Mouse (Mus musculus) neural tube, embryonic 12.5 days (tissue): Measurements from ENCODE around the gene Swt1. TPM values are rescaled to one million over a fixed set of nuclear protein-coding genes. Genes with fewer than 3 reads are reported as not detected.
A peak's percentile ranks its signal among the peaks of the same experiment; 100 is the strongest.

Experiments used
- ATAC-seq: fragments of 200-750 bp; cut with Nextera tagmentation; 2 replicates; pipeline ENCODE4 v1.8.0; 2017; ENCODE audit warnings: low read depth, mild to moderate bottlenecking, moderate TSS enrichment, moderate library complexity; ENCODE audit not compliant: low FRiP score
- H3K27ac ChIP-seq: fragments of 300-500 bp; sonication (generic); 2 replicates; pipeline ENCODE4 v1.5.1; 2016
- H3K27me3 ChIP-seq: fragments of 300-500 bp; sonication (generic); replicated peaks from 2 replicates; pipeline ENCODE4 v1.6.1; 2016; ENCODE audit warnings: mild to moderate bottlenecking
- H3K36me3 ChIP-seq: fragments of 300-500 bp; sonication (generic); 2 replicates; pipeline ENCODE4 v1.6.1; 2016; ENCODE audit warnings: mild to moderate bottlenecking
- H3K4me1 ChIP-seq: fragments of 300-500 bp; sonication (generic); 2 replicates; pipeline ENCODE4 v1.6.1; 2016
- H3K4me2 ChIP-seq: fragments of 300-500 bp; sonication (generic); replicated peaks from 2 replicates; pipeline ENCODE4 v1.6.1; 2016; ENCODE audit warnings: mild to moderate bottlenecking
- H3K4me3 ChIP-seq: fragments of 300-500 bp; sonication (generic); 2 replicates; pipeline ENCODE4 v1.5.1; 2016
- H3K9ac ChIP-seq: fragments of 300-500 bp; sonication (generic); 2 replicates; pipeline ENCODE4 v1.6.1; 2016; ENCODE audit warnings: mild to moderate bottlenecking
- H3K9me3 ChIP-seq: fragments of 300-500 bp; sonication (generic); 2 replicates; pipeline ENCODE4 v1.6.1; 2016; ENCODE audit warnings: mild to moderate bottlenecking
- WGBS: fragments of 180-500 bp; shearing (Covaris S2); methylation state at CpG from one replicate; pipeline ENCODE4 v1.1.7; 2016; 5-methylcytosine and 5-hydroxymethylcytosine counted together
- polyA plus RNA-seq: library from polyadenylated mRNA; unstranded; fragments of >200 nt; fragmentation: Nextera tagmentation; extraction: Ambion mirVana; gene quantifications from 2 replicates; pipeline ENCODE4 v1.2.1, GENCODE M21; 2016

The Swt1 gene
- polyA plus RNA-seq, 1 experiment from 2014 or later: 26.9 TPM

DNA sequence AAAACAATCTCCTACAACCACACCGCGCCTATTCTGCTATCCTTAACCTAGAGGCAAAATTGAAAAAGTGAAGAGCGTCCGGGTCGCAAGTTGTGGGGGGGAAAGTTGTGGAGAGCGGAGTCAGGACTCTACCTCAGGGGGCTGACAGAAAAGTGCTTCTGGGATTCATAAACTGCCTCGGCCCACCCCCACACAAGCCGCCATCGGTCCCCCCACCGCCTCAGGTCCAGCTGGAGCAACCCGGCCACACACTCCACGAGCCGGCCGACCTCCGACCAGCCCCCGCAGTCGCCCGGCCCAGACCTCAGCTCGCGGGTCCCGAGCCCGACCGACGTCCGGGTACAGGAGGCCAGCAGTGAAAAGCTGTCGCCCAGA lies 380 bp downstream of the Swt1 start:
- Histone ChIP-seq H3K36me3 (no peaks in the 10 kb centered on the region), H3K4me3 (peak overlapping the region; percentile 92), H3K9ac (peak overlapping the region; percentile 63), H3K4me1 (peaks cover 13% of the 10 kb centered on the region), H3K27me3 (no peaks in the 10 kb centered on the region), H3K27ac (no peak overlapping the region), H3K4me2 (peak overlapping the region; percentile 74), H3K9me3 (no peaks in the 10 kb centered on the region)
- under 1% methylated on average over 26 of the region's 26 CpGs for WGBS
- peak; percentile 70; the same call in 1 of the 2 replicates for ATAC-seq

DNA sequence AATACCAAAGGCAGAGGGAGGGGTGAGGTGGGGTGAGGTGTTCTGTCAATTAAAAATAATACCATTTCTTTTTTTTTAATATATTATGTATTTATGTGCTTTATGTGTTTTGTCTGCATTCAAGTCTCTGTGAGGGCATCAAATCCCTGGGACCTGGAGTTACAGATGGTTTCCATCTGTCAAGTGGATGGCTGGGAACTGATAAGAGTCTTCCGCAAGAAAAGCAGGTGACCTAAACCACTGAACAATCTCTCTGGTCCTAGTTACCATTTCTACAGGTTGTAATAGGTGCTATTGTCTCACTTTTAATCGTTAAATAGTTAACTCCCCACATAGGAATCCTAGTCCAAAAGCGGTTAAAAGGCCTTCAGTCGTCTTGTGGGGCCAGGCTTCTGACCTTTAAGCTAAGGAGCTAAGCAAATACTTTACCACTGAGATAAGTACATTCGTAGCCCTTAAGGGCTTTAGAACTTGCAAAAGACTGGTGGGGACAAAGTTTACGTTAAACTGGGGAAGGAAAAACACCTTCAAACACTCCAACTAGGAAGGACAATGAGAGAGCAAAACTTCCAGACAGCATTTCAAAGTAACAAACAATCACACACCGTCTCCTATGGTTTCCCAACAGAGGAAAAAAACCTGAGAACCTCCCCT lies 1.2 kb downstream of the Swt1 start:
- no peaks in the 10 kb centered on the region for H3K9me3 ChIP-seq
- peak overlapping the region; percentile 63; the same call in 1 of the 2 replicates for H3K9ac ChIP-seq
- peak overlapping the region; percentile 92 for H3K4me3 ChIP-seq
- ATAC-seq: no peak
- peaks cover 13% of the 10 kb centered on the region for H3K4me1 ChIP-seq
- peaks cover 5% of the 10 kb centered on the region; the same call in 1 of the 2 replicates for H3K36me3 ChIP-seq
- WGBS: 33% methylated on average over 7 of the region's 7 CpGs
- H3K27ac ChIP-seq: no peak overlapping the region
- peak overlapping the region; percentile 74 for H3K4me2 ChIP-seq
- no peaks in the 10 kb centered on the region for H3K27me3 ChIP-seq

DNA sequence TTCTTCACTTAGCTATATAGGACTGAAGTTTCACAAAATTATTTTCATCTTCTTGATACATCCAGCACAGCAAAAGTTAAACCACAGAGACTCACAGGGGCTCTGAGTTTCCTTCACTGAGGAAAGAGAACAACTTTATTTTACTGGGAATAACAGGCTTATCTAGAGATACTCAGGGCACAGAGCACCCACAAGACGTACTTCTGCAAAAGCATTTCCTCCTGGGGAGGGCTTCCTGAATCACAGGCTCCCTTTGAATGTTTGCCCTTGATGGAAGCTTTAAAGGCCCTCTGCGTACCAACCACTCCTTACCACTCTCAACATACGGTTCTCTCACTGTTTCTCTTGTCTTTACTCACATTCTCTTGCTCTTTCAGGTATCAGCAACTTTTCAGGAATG lies 6.1 kb downstream of the Swt1 start:
- Histone ChIP-seq H3K36me3 (peaks cover 5% of the 10 kb centered on the region; the same call in 1 of the 2 replicates), H3K9ac (no peak overlapping the region), H3K4me3 (no peak overlapping the region), H3K4me1 (peaks cover 4% of the 10 kb centered on the region), H3K27me3 (no peaks in the 10 kb centered on the region), H3K27ac (no peak overlapping the region), H3K4me2 (no peak overlapping the region), H3K9me3 (no peaks in the 10 kb centered on the region)
- 92% methylated on average over 3 of the region's 3 CpGs for WGBS
- no peak for ATAC-seq

DNA sequence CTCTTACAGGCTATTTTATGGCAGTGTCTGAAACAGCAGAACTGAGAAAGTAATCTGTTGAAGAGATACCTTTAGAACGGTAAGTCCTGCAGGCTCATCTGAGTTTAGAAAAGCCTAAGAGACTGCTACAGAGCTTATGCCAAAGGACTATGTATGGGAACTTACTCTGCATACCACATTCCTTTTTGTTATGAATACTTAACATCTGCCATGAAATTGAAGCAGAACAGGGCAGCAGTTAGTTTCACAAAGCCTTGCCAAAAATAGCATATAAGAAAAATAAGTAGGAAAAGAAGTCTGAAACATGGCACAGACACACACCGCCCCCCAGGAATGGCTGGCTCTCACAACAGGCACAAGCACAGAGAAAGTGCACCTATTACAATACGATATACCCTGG lies 18.4 kb downstream of the Swt1 start:
- H3K27ac ChIP-seq: no peak overlapping the region
- H3K27me3 ChIP-seq: no peaks in the 10 kb centered on the region
- no peak overlapping the region for H3K9ac ChIP-seq
- peaks cover 8% of the 10 kb centered on the region for H3K36me3 ChIP-seq
- H3K4me2 ChIP-seq: no peak overlapping the region
- 92% methylated on average over 3 of the region's 3 CpGs for WGBS
- H3K4me3 ChIP-seq: no peak overlapping the region
- no peaks in the 10 kb centered on the region for H3K9me3 ChIP-seq
- no peaks in the 10 kb centered on the region for H3K4me1 ChIP-seq
- no peak for ATAC-seq

DNA sequence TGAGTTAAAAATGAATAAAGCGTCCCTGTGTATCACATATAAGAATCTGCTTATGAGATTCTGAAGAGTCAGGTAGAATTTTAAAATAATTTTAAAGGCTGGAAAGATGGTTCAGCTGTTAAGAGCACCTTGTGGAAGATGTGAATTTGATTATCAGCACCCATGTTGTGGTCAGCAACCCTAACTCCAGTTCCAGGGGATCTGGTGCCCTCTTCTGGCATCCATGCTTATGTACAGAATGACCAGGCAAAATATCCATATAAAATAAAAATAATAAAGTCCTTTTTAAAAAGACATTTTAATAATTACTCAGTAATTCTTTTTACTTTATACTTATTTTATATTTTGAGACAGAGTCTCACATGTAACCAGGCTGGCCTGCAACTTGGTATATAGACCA lies 38.2 kb downstream of the Swt1 start:
- Histone ChIP-seq H3K27me3 (no peaks in the 10 kb centered on the region), H3K27ac (no peak overlapping the region)

DNA sequence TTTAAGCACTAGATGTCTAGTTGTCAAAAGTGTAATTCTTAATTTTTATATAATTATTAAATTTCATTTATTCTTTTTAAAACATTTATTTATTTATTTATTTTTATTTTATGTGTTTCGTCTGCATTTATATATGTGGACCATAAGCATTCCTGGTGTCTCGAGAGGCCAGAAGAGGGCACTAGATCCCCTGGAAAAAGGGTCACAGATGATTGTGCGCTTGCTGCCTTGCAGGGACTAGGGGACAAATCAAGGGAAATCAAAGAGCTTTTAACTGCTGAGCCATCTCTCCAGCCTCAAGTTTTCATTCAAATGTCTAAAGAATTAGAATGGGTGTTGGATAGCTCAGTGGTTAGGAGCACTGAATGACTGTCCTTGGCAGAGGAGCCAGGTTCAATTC lies 50.9 kb downstream of the Swt1 start:
- no peaks in the 10 kb centered on the region for H3K4me1 ChIP-seq
- peaks cover 7% of the 10 kb centered on the region for H3K36me3 ChIP-seq
- no peaks in the 10 kb centered on the region for H3K27me3 ChIP-seq
- WGBS: 89% methylated on average over 3 of the region's 3 CpGs
- no peak overlapping the region for H3K9ac ChIP-seq
- H3K4me3 ChIP-seq: no peak overlapping the region
- no peak overlapping the region for H3K27ac ChIP-seq
- H3K4me2 ChIP-seq: no peak overlapping the region
- no peak for ATAC-seq
- H3K9me3 ChIP-seq: no peaks in the 10 kb centered on the region

More for the DNA sequence above, 38.2 kb downstream of the Swt1 start:
- ATAC-seq: no peak
- Histone ChIP-seq H3K9ac (no peak overlapping the region), H3K4me3 (no peak overlapping the region), H3K9me3 (no peaks in the 10 kb centered on the region), H3K4me1 (no peaks in the 10 kb centered on the region), H3K4me2 (no peak overlapping the region), H3K36me3 (peaks cover 4% of the 10 kb centered on the region)
- WGBS: 96% methylated on average over 1 of the region's 1 CpGs

DNA sequence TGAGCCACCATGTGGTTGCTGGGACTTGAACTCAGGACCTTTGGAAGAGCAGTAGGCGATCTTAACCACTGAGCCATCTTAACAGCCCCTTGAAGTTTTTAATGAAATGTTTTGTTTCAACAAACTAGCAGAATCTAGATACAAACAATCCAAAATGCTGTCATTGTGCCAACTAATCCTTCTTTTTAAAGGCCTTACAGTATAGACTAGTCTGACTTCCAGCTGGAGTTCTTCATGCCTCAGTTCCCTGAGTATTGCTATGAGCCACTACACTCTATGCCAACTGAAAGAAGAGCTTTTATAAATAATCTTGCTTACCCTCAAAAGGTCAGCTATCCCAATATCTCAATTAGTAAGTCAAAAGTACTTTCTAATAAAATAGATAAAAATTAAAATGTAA lies 55.4 kb downstream of the Swt1 start:
- H3K9me3 ChIP-seq: no peaks in the 10 kb centered on the region
- no peak overlapping the region for H3K27ac ChIP-seq
- 94% methylated on average over 1 of the region's 1 CpGs for WGBS
- H3K9ac ChIP-seq: no peak overlapping the region
- no peak for ATAC-seq
- H3K27me3 ChIP-seq: no peaks in the 10 kb centered on the region
- peaks cover 19% of the 10 kb centered on the region for H3K36me3 ChIP-seq
- H3K4me1 ChIP-seq: no peaks in the 10 kb centered on the region
- no peak overlapping the region for H3K4me3 ChIP-seq
- no peak overlapping the region for H3K4me2 ChIP-seq

DNA sequence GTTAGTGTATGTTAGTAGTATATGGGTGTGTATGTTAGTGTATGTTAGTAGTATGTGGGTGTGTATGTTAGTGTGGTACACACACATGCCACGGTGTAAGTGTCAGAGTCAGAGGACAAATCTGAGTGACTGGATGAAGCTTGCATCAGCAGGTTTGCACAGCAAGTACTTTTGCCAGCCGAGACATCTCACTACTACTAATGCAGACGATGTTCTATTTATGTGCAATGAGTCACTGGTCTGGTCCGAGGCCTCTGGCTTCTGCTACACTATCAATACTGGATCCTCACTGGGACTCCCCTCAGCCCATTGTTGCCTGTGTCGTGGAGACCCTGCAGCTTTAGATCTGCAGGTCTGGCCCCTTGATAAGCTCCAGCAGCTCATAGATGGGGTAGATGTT lies 56.7 kb downstream of the Swt1 start:
- H3K27ac ChIP-seq: no peak overlapping the region
- no peak overlapping the region for H3K4me2 ChIP-seq
- WGBS: 88% methylated on average over 5 of the region's 5 CpGs
- no peaks in the 10 kb centered on the region for H3K27me3 ChIP-seq
- H3K9ac ChIP-seq: no peak overlapping the region
- H3K4me3 ChIP-seq: no peak overlapping the region
- no peaks in the 10 kb centered on the region for H3K9me3 ChIP-seq
- no peaks in the 10 kb centered on the region for H3K4me1 ChIP-seq
- ATAC-seq: no peak
- H3K36me3 ChIP-seq: peaks cover 21% of the 10 kb centered on the region

DNA sequence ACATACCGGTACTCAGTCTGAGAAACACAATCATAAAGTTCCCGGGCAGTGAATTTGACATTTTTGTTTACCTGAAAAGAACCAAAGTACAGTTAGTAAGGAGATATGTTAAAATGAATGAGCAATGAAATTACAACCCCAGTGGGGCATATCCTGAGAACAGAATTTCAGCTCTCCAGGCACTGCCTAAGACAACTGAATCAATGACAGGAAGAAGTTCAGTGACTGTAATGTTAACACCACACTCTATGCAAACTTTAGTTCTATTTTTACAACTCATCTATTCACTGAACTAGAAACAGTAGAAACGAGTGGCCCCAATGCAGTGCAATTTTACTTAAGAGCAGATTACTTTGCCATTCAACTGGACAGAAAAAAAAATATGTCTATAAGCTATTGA lies 57.7 kb downstream of the Swt1 start:
- Histone ChIP-seq H3K9me3 (no peaks in the 10 kb centered on the region), H3K27ac (no peak overlapping the region), H3K9ac (no peak overlapping the region), H3K4me1 (no peaks in the 10 kb centered on the region), H3K27me3 (no peaks in the 10 kb centered on the region), H3K36me3 (peaks cover 31% of the 10 kb centered on the region), H3K4me2 (no peak overlapping the region), H3K4me3 (no peak overlapping the region)
- WGBS: 86% methylated on average over 3 of the region's 3 CpGs
- no peak for ATAC-seq

DNA sequence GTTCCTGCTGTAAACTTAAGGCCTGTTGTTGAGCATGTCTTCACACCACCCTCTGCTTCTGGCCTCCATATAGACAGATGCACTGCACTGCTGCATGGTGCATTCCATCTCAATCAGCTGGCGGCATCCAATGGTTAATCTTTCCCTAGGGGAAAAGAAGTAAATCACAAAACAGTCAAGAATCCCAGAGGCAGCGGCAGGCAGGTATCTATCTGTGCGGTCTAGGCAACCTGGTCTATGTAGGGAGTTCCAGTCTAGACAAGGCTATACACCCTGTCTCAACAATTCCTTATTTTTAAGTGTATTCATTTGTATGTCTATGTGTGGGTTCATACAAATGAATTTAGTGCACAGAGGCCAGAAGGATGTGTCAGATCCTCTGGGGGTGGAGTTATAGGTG lies 59.8 kb downstream of the Swt1 start:
- no peaks in the 10 kb centered on the region for H3K9me3 ChIP-seq
- H3K27me3 ChIP-seq: no peaks in the 10 kb centered on the region
- no peak overlapping the region for H3K4me2 ChIP-seq
- WGBS: 83% methylated on average over 3 of the region's 3 CpGs
- H3K4me3 ChIP-seq: no peak overlapping the region
- no peak overlapping the region for H3K9ac ChIP-seq
- H3K36me3 ChIP-seq: peaks cover 52% of the 10 kb centered on the region
- ATAC-seq: no peak
- no peak overlapping the region for H3K27ac ChIP-seq
- H3K4me1 ChIP-seq: no peaks in the 10 kb centered on the region

DNA sequence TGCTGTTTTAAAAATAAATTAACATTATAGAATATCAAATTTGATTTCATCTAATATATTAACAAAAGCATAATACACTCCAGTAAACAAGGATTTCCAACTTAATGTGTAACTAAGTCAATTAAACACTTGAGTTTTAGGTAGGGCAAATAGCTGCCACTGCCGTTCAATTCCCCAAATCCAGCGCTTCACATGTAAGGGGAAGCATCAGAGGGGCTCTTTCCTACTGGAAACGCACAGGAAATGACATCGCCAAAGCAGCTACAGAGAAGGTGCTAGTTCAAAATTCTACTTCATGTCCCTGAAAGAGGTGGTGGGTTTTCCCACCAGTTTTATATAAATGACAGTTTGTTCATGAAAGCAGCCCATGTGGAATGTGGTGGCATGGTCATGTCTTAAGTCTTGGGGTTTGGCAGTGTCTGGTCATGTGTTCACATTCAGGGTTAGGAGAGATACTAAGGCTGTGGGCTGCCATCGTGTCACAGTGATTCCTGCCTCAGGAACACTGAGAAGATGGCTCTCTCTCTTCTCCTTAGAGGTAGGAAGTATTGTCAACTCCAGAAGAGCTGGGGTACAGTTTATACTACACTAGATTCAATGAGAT lies 60.4 kb downstream of the Swt1 start:
- ATAC-seq: no peak
- Histone ChIP-seq H3K27me3 (no peaks in the 10 kb centered on the region), H3K4me1 (no peaks in the 10 kb centered on the region), H3K4me2 (no peak overlapping the region), H3K4me3 (no peak overlapping the region), H3K9me3 (no peaks in the 10 kb centered on the region), H3K9ac (no peak overlapping the region), H3K27ac (no peak overlapping the region), H3K36me3 (peaks cover 58% of the 10 kb centered on the region)
- WGBS: 92% methylated on average over 5 of the region's 5 CpGs

DNA sequence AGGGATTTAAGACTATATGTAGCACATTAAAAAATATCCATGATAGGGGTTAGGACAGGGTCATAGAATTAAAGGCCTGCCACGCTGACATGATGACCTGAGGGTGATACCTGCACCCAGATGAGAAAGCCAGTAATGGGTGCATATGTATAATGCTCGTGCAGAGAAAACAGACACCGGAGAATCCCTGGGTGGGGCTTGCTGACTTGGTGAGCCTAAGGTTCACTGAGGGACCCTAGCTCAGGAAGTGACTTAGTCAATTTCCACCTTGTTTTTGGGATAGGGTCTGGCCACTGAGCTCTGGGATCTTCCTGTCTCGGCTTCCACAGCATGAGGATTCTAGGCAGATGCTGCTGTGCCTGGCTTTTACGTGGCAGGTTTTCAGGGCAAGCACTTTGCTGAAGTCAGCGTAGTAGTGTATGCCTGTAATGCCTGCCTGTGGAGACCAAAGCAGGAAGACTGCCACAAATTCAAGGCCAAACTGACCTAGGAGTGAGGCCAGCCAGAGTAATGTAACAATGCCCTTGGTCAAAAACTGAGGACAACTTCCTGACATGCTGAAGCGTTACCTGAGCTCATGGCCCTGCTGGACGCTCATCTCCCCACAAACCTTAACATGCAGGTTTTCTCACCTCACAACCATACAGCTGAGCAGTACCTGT lies 61.2 kb downstream of the Swt1 start:
- no peaks in the 10 kb centered on the region for H3K4me1 ChIP-seq
- H3K9ac ChIP-seq: no peak overlapping the region
- ATAC-seq: no peak
- no peaks in the 10 kb centered on the region for H3K27me3 ChIP-seq
- no peak overlapping the region for H3K27ac ChIP-seq
- H3K4me2 ChIP-seq: no peak overlapping the region
- peaks cover 61% of the 10 kb centered on the region for H3K36me3 ChIP-seq
- no peaks in the 10 kb centered on the region for H3K9me3 ChIP-seq
- H3K4me3 ChIP-seq: no peak overlapping the region
- WGBS: 85% methylated on average over 8 of the region's 8 CpGs
